Comparison of ENCODE assay signal across 10 mouse cellular contexts in the genomic region with DNA sequence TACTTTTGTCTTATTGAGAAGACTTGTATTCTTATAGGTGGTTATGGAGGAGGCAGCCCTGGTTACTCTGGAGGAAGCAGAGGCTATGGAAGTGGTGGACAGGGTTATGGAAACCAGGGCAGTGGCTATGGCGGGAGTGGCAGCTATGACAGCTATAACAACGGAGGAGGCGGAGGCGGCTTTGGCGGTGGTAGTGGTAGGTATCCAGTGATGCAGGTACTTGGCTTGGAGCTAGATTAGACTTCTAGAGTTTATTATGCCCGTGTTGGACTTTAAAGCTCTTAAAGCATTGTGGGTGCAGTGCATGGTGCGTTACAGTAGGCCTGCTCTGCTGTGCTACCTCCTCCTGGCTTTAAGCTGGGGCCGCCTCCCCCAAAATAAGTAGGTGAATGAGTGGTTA. TPM values are rescaled to one million over a fixed set of nuclear protein-coding genes. Genes with fewer than 3 reads are reported as not detected.
A peak's percentile ranks its signal among the peaks of the same experiment; 100 is the strongest.
DNase-seq lines count a peak whose midpoint lies in the region; ATAC-seq and TF ChIP-seq lines count a peak whose summit lies in the region.
"Had no signal": no experiment of that assay in that cellular context is flagged by ENCODE, and none has a peak within 500 bp of the region (broad histone marks: within the 10 kb centered on the region; RNA-seq: fewer than 3 reads in every experiment).

No protein-coding gene starts in this region.

- no peak for TF ChIP-seq POLR2A in cerebellum, adult 2 months (IDR thresholded peaks at IDR 0.05; ENCODE audit: borderline replicate concordance, insufficient read depth, low read length)

- H3K4me2 ChIP-seq in forebrain, embryonic 15.5 days (replicated peaks) = peak overlapping the region; percentile 88
- peak overlapping the region; percentile 91 for H3K4me2 ChIP-seq in liver, embryonic 13.5 days

- H3K36me3 ChIP-seq in heart, embryonic 10.5 days = peaks cover 63% of the 10 kb centered on the region
- H3K36me3 ChIP-seq in E14TG2a.4 (ENCODE audit: insufficient read depth, low read length) = peaks cover 69% of the 10 kb centered on the region
- H3K36me3 ChIP-seq in forebrain, embryonic 15.5 days = peaks cover 56% of the 10 kb centered on the region
- H3K36me3 ChIP-seq in liver, embryonic 13.5 days = peaks cover 65% of the 10 kb centered on the region

- intact Hi-C loops in heart, postnatal 10 days (cut with DNase I) = no loop called here

- peaks cover 24% of the 10 kb centered on the region for H3K4me1 ChIP-seq in heart, embryonic 10.5 days
- H3K4me1 ChIP-seq in E14TG2a.4 (replicated peaks; ENCODE audit: low read depth, low read length) = peaks cover 37% of the 10 kb centered on the region
- H3K4me1 ChIP-seq in forebrain, embryonic 15.5 days = peaks cover 50% of the 10 kb centered on the region
- H3K4me1 ChIP-seq in liver, embryonic 13.5 days (replicated peaks) = peaks cover 56% of the 10 kb centered on the region
- no peaks in the 10 kb centered on the region for H3K4me1 ChIP-seq in cerebellum, adult 2 months (ENCODE audit: control insufficient read depth, insufficient read depth, low read length)

- peak; percentile 73 for DNase-seq in heart, embryonic 10.5 days (ENCODE audit: low spot score)
- DNase-seq in heart, postnatal 10 days = no peak
- no peak for DNase-seq in liver, embryonic 13.5 days
- DNase-seq in frontal cortex, postnatal 36 days (ENCODE audit: low spot score in 2 of 2) = no peak
- DNase-seq in layer of hippocampus, postnatal 25 days (ENCODE audit: extremely low spot score in 1 of 2, low spot score in 1 of 2) = no peak
- no peak for DNase-seq in cerebellum, adult 2 months
- DNase-seq: cerebellum, adult 18-20 months; kidney, adult 9 months had no signal

- no peak overlapping the region for H3K27ac ChIP-seq in heart, embryonic 10.5 days
- no peak overlapping the region for H3K27ac ChIP-seq in forebrain, embryonic 15.5 days (replicated peaks)
- H3K27ac ChIP-seq in liver, embryonic 13.5 days = peak overlapping the region; percentile 92
- H3K27ac ChIP-seq in cerebellum, adult 2 months (ENCODE audit: insufficient read depth, low read length) = no peak overlapping the region

- no peaks in the 10 kb centered on the region for H3K9me3 ChIP-seq in heart, embryonic 10.5 days
- H3K9me3 ChIP-seq in E14TG2a.4 (ENCODE audit: low read length) = no peaks in the 10 kb centered on the region
- no peaks in the 10 kb centered on the region for H3K9me3 ChIP-seq in forebrain, embryonic 15.5 days
- H3K9me3 ChIP-seq in liver, embryonic 13.5 days (replicated peaks) = no peaks in the 10 kb centered on the region

- 71% methylated on average over 8 of the region's 8 CpGs for WGBS in heart, embryonic 10.5 days
- WGBS in forebrain, embryonic 15.5 days = 67% methylated on average over 8 of the region's 8 CpGs
- 35% methylated on average over 8 of the region's 8 CpGs for WGBS in liver, embryonic 13.5 days (ENCODE audit: insufficient replicate concordance)
- WGBS in cerebellum, adult 2 months = 58% methylated on average over 8 of the region's 8 CpGs

- H3K9ac ChIP-seq in forebrain, embryonic 15.5 days (replicated peaks) = 0 out of 2 replicates have a peak overlapping the region, but pooled peaks have one; percentile 10
- peak overlapping the region; percentile 89 for H3K9ac ChIP-seq in liver, embryonic 13.5 days

- no peaks in the 10 kb centered on the region for H3K27me3 ChIP-seq in heart, embryonic 10.5 days (ENCODE audit: insufficient read depth, poor library complexity, severe bottlenecking)
- no peaks in the 10 kb centered on the region for H3K27me3 ChIP-seq in E14TG2a.4 (ENCODE audit: insufficient read depth, low read length)
- H3K27me3 ChIP-seq in forebrain, embryonic 15.5 days = no peaks in the 10 kb centered on the region
- no peaks in the 10 kb centered on the region for H3K27me3 ChIP-seq in liver, embryonic 13.5 days
- H3K27me3 ChIP-seq in cerebellum, adult 2 months (ENCODE audit: control insufficient read depth, insufficient read depth, low read length) = no peaks in the 10 kb centered on the region

- TF ChIP-seq CTCF in E14TG2a.4 (conservative IDR thresholded peaks at IDR 0.05; ENCODE audit: low read length) = no peak
- no peak for TF ChIP-seq CTCF in cerebellum, adult 2 months (IDR thresholded peaks at IDR 0.05; ENCODE audit: borderline replicate concordance, insufficient read depth, low read depth, low read length)

- ATAC-seq in forebrain, embryonic 15.5 days (replicated peaks) = no peak
- no peak for ATAC-seq in liver, embryonic 13.5 days (ENCODE audit: low read depth)

- peak overlapping the region; percentile 74 for H3K4me3 ChIP-seq in heart, embryonic 10.5 days
- H3K4me3 ChIP-seq in E14TG2a.4 (replicated peaks; ENCODE audit: low read length) = peak overlapping the region; percentile 92
- peak overlapping the region; percentile 83 for H3K4me3 ChIP-seq in forebrain, embryonic 15.5 days
- H3K4me3 ChIP-seq in liver, embryonic 13.5 days (replicated peaks) = peak overlapping the region; percentile 80
- no peak overlapping the region for H3K4me3 ChIP-seq in cerebellum, adult 2 months (replicated peaks; ENCODE audit: insufficient read depth, low read depth, low read length)

RNA-seq across cellular contexts. Expression of a gene that starts 2.7 kb away (rescaled TPM):
- polyA plus RNA-seq in heart, embryonic 10.5 days (2016; fragmentation: Nextera tagmentation; extraction: Ambion mirVana) = 682 and 901 TPM in 2 replicates
- total RNA-seq in heart, postnatal 10 days (2021) = 100 to 1,000 TPM; 299 to 318 TPM
- polyA plus RNA-seq in forebrain, embryonic 15.5 days (2015; fragmentation: Nextera tagmentation; extraction: Ambion mirVana) = 995 and 1,028 TPM in 2 replicates
- 436 and 495 TPM in 2 replicates for polyA plus RNA-seq in liver, embryonic 13.5 days (2015; fragmentation: Nextera tagmentation; extraction: Ambion mirVana)
- total RNA-seq in layer of hippocampus, postnatal 25 days (2021) = 100 to 1,000 TPM; 253 to 258 TPM
- 318 and 320 TPM in 2 replicates for polyA plus RNA-seq in cerebellum, adult 2 months (2012; rRNA removed)

RNA-seq across cellular contexts. Expression of a gene that starts 3.3 kb away (rescaled TPM):
- 152 and 154 TPM in 2 replicates for polyA plus RNA-seq in heart, embryonic 10.5 days (2016; fragmentation: Nextera tagmentation; extraction: Ambion mirVana)
- 10 to 100 TPM; 81.3 to 97.4 TPM for total RNA-seq in heart, postnatal 10 days (2021)
- polyA plus RNA-seq in forebrain, embryonic 15.5 days (2015; fragmentation: Nextera tagmentation; extraction: Ambion mirVana) = 134 and 139 TPM in 2 replicates
- polyA plus RNA-seq in liver, embryonic 13.5 days (2015; fragmentation: Nextera tagmentation; extraction: Ambion mirVana) = 61.1 and 76.6 TPM in 2 replicates
- total RNA-seq in layer of hippocampus, postnatal 25 days (2021) = 100 to 1,000 TPM; 180 to 183 TPM
- polyA plus RNA-seq in cerebellum, adult 2 months (2012; rRNA removed) = 49.4 and 52.7 TPM in 2 replicates

RNA-seq across cellular contexts. Expression of a gene that starts 15.3 kb away (rescaled TPM):
- 15.2 and 19.4 TPM in 2 replicates for polyA plus RNA-seq in heart, embryonic 10.5 days (2016; fragmentation: Nextera tagmentation; extraction: Ambion mirVana)
- total RNA-seq in heart, postnatal 10 days (2021) = 1 to 10 TPM in 1 of 2 experiments, under 1 TPM in 1; 0.30 to 1.0 TPM
- polyA plus RNA-seq in forebrain, embryonic 15.5 days (2015; fragmentation: Nextera tagmentation; extraction: Ambion mirVana) = 0.38 and 0.63 TPM in 2 replicates
- 171 and 185 TPM in 2 replicates for polyA plus RNA-seq in liver, embryonic 13.5 days (2015; fragmentation: Nextera tagmentation; extraction: Ambion mirVana)
- total RNA-seq in layer of hippocampus, postnatal 25 days (2021) = not detected
- 0.28 and 0.57 TPM in 2 replicates for polyA plus RNA-seq in cerebellum, adult 2 months (2012; rRNA removed)

RNA-seq across cellular contexts. Expression of a gene that starts 29.6 kb away (rescaled TPM):
- polyA plus RNA-seq in heart, embryonic 10.5 days (2016; fragmentation: Nextera tagmentation; extraction: Ambion mirVana) = 220 and 264 TPM in 2 replicates
- 10 to 100 TPM; 81.2 to 83.3 TPM for total RNA-seq in heart, postnatal 10 days (2021)
- polyA plus RNA-seq in forebrain, embryonic 15.5 days (2015; fragmentation: Nextera tagmentation; extraction: Ambion mirVana) = 215 and 220 TPM in 2 replicates
- polyA plus RNA-seq in liver, embryonic 13.5 days (2015; fragmentation: Nextera tagmentation; extraction: Ambion mirVana) = 213 and 240 TPM in 2 replicates
- total RNA-seq in layer of hippocampus, postnatal 25 days (2021) = 100 to 1,000 TPM; 101 to 105 TPM
- 110 and 117 TPM in 2 replicates for polyA plus RNA-seq in cerebellum, adult 2 months (2012; rRNA removed)
